Mouse (Mus musculus): ENCODE measurements around the gene Olfr427.
"Not testable (repeated sequence)": the region's sequence is repeated elsewhere in the genome, so short reads cannot be mapped to it uniquely, and the experiment has no call there.

Gene Olfr427

GRCm38 (mm10) chr1:174096591-174096990 is at the start of gene Olfr427:
Gene Olfr427 (plus strand): TSS chr1:174096891.
- DNase-seq: no peak

- DNase-seq: not testable (repeated sequence)
Measured at GRCm38 (mm10) chr1:174048227-174048626, 48.5 kb upstream of the Olfr427 start.

DNA sequence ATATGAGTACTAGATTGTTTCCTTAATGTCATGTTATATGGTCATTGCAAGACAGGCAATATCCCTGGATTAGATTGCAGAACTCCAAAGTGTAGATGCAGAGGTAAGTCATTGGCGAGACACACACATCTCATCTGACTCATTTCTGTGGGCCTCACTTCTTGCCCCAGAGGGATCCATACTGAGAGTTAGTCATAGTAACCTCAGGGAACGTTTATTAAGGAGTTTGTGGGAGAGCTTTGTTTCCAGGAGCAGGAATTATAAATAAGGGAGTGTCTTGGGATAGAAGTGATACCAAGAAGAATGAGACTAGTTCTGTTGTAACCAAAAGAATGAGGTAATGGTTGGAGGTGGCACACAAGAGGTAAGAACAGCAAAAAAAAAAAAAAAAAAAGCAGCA is 47.8 kb upstream of the Olfr427 start, which contains the start of gene Olfr432:
Olfr432 (plus strand) TSS at position 313 of the 400 bp plus-strand sequence.
- no peak for DNase-seq

DNA sequence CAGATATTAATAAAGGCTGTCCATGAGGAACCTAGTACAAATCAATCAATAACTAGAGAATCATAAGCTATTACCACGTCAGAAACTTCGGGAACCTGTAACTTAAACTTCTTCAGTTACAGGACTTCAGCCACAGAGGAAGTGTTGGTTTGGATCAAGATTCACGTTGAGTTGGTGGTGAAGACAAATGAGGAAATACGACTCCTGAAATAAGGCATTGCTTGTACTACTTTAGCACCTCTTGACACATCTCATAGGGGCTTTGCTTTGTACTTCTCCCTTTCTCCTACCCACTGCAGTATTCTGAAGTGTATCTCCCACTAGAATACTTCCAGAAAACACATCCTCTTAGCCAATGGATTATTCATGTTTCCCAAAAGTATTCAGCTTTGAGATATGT is 47.3 kb upstream of the Olfr427 start:
- DNase-seq: not testable (repeated sequence)

GRCm38 (mm10) chr1:174050532-174050931 is 46.2 kb upstream of the Olfr427 start:
- DNase-seq: no peak

DNA sequence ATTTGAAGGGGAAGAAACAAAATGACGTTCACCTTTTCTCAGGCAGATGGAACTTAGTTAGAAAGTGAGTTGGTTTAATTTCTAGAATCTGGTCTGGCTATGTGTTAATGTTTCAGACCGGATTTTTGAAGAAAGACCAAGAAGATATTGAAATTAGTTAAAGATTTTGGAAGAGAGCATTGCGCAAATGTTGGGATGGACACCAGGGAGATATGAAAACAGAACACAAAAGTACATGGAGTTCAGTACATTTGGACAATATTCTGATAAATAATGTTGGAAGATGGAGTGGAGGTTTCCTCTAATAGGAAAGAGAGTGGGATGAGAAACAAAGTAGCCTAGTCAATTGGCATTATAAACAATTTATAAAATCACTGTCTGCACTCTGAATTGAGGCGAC is 45.2 kb upstream of the Olfr427 start:
- no peak for DNase-seq

- DNase-seq: no peak
Measured at GRCm38 (mm10) chr1:174051931-174052536, 44.7 kb upstream of the Olfr427 start.

- DNase-seq: no peak
Measured at GRCm38 (mm10) chr1:174052981-174053380, 43.7 kb upstream of the Olfr427 start.

- DNase-seq: no peak
Measured at GRCm38 (mm10) chr1:174055248-174055647, 41.4 kb upstream of the Olfr427 start.

DNA sequence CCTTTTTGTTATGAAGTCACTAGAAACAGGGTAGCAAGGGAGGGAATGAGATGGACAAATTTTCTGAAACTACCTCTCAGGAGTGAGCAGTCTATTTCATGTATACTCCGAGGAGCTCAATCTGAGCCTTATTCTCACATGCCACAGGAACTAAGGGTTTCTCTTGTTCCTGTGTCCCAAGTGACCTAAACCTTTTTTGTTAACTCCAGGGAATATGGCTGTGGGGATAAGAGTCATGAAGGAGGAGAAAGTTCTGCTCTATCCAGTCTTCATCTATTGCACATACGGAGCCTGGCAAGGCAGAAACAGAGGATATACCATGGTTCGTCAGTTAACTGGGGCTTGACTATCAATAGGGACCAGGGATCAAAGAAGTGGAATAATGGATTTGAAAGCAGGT is 30.4 kb upstream of the Olfr427 start, which contains the start of gene Olfr430:
Olfr430 (plus strand) TSS at position 301 of the 400 bp plus-strand sequence.
- DNase-seq: no peak

DNA sequence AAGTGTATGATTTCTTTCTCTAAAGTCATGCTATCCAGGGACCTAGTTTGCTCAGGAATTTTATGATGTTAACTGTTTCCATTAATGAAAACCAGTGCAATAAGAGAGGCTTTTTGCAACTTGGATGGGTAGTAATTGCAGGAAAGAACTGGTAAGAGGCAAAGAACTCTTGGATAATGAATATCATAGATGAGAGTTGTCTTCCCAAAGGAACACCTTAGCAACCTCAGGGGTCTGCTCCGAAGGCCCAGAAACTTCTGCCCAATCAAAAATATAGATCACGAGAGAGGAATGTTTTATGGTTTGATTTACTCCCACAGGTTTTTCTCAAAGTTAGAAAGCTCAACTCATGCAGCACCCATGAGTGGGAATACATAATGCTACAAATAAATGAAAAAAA is 12.7 kb upstream of the Olfr427 start, which contains the start of gene Olfr429:
Olfr429 (plus strand) TSS at position 301 of the 400 bp plus-strand sequence.
- DNase-seq: no peak

DNA sequence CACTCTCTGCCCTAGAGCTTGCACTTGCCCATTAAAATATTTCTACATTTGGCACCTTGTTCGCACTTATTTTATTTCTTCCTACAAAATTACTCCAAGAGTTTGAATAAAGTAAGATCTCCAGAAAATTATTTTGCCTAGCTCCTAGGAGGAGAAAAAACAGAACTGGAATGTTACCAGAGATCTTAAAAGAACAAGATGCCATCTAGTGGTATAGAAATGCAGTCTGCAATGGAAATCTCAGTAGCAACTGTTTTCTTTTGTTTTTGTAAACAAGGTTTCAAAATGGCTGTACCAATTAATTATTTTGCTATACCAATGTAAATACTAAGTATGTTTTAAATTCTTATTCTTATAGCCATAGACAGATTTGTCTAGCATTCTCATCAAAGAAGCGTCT is 7.0 kb downstream of the Olfr427 start:
- no peak for DNase-seq

DNA sequence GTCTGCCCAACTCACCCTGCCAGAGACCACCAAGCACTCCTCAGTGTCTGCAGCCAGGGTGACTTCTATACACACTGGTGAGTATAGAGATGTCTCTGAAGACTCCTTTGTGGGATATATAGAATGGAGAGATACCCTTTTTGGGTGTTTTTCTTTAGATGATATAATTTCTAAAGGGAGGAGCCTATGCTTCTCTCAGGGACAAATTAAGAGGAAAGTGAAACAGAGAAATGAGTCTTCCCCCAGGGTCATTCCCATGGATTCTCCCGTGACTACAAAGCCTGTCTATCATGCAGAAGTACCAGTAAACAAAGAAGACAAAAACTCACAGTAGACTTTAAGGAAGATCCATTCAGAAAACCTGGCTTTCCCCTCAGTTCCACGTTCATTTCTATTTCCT is 24.4 kb downstream of the Olfr427 start, which contains the start of gene Olfr231:
Olfr231 (minus strand) TSS at position 101 of the 400 bp plus-strand sequence.
- no peak for DNase-seq

DNA sequence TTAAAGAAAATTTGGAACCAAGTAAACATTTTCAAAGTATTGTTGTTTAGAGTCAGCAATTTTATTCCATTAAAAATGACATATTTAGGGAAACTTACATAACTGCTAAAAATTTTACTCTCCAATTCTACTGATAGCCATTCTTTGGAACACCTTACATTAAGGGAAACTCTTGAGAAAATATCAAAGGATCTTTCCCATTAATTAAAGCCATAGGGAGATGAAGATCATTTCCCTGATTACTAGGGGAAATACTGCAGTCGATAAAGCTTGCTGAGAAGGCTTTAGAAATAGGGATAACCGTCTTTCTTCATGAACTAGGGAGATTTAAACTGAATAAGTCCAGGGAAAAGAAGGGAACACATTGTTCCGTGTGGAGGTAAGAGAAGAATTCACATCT is 34.5 kb downstream of the Olfr427 start, which contains the start of gene Olfr424:
Olfr424 (plus strand) TSS at position 301 of the 400 bp plus-strand sequence.
- DNase-seq: no peak

GRCm38 (mm10) chr1:174131999-174132398 is 35.3 kb downstream of the Olfr427 start:
- DNase-seq: no peak

DNA sequence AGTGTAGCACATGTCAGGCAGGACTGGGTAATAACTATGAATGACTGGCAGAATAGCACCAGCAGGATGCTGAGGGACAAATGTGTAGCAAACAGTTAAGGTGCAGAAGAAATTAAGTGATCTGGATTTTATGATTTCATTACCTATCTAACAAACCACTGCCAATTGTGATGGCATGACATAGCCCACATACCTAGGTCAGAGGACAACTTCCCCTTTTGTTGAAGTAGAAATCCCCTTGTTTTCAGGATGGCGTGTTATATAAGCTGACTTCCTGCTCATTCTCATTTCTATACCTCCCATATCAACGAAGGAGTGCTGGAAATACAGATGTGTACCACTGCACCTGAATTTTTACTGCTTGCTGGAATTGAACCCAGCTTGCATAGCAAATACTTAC is 44.7 kb downstream of the Olfr427 start:
- no peak for DNase-seq

- DNase-seq: no peak
Measured at GRCm38 (mm10) chr1:174146696-174147095, 50.0 kb downstream of the Olfr427 start.

DNA sequence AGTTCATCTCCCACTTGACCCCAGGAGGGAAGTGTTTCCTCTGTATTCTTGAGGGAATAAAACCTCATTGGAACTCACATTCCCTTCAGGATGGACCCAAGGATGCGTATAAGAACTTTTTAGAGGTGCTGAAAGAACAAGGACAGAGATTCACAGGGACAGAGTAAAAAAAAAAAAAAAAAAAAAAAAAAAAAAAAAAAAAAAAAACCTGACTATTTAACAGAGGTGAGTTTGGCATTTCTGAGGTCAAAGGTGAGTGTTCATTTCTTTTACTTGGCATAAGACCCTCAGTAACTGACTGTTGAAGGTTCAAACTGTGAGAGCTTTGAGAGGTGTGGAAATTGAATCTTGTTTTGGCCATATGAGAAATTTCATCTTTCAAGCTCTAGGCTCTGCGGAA is 52.6 kb downstream of the Olfr427 start:
- DNase-seq: no peak

All from cerebellum, postnatal 36 days (tissue).